Mouse (Mus musculus) testis, adult 2 months (tissue): ENCODE data around the gene Nfix.

Experiments used
- CTCF ChIP-seq: fragments of 200-500 bp; IDR thresholded peaks from 2 replicates; pipeline ENCODE4 v1.5.1; 2012; ENCODE audit warnings: low read depth, mild to moderate bottlenecking, inconsistent platforms, low read length, moderate library complexity; ENCODE audit not compliant: control insufficient read depth, insufficient read depth, insufficient replicate concordance
- POLR2A ChIP-seq: fragments of 200-500 bp; IDR thresholded peaks from 2 replicates; pipeline ENCODE4 v1.6.1; 2012; ENCODE audit warnings: low read depth, mild to moderate bottlenecking, inconsistent platforms, low read length, moderate library complexity; ENCODE audit not compliant: control insufficient read depth

DNA sequence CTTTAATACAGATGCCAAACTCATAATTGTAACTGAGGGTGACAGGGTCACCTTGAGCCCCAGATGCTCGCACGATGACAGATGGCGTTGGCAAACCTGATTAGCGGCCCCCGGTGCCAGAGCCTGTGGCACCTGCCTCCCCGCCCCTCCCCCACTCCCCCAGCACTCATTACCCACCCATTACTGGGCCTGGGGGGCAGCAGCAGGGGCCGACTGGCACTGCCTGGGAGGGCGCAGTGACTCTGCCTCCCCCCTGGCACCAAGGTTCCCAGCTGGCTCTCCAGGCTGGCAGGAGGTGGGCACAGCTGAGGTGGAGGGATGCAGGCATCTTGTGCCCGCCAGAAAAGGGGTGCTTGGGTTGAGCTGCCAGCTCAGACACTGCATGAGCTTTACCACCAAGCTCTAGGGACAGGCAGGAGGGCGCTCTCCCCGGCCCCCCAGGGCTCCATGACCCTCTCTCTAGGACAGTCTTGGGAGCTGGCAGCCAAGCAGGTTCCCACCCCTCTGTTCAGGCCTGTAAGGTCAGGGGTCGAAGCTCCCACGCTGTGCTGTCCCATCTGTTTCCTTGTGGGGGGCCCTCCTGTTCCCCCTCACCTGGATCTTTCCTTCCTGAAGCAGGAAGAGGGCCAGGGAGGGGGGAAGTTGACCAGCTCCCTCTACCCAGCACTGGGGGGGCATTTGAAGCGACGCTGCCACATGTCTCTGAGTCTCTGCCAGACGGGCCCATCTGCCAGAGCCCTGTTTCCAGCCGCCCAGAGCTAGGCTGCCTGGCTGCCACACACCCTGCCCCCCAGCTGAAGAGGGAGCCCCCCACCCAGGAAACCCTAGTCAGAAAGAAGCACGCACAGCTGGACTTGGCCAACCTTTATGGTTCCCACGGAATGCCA is 14.7 kb upstream of the Nfix start:
- no peak for TF ChIP-seq POLR2A
- no peak for TF ChIP-seq CTCF
